Mouse (Mus musculus): ENCODE results near the gene Blnk.

The Blnk gene

DNA sequence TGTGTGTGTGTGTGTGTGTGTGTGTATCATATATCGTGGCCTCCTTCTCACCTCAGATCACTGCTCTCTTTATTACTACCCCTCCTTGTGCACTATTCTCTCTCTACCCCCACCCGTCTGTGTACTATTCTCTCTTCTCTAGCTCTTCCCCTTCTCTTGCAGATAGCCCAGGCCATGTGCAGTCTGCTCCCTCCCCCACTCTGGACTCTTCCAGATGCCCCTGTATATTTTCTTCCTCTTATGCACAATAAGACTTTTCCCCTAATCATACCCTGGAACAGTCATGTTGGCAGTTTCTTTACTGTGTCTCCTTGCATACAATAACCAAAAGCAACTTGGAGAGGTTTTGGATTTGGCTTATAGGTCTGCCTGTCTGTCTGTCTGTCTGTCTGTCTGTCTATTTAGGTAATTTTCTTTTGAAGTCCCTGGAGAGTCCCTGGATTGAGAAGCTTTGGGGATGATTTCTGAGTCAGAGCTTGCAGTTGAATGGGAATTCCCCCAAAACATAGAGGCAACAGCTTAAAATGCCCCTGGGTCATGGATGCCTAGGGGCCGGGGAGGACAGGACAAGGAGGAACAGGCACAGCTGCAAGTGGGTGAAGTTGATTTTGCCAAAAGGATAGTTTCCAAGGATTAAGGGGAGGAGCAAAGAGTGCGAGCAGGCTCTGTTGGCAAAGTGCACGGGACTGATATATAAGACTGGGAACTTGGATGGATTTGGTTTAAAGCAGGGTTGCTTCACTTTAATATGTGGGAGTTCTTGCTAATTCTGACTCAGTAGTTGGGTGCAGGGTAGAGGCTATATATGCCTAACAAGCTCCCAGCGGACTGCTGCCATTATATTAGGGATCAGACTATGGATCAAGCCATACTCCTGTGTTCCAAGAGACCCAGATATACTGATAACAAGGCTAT, 29.1 kb downstream of the Blnk start:
- DNase-seq (ENCODE audit: low spot score in 2 of 2), result no peak

GRCm38 (mm10) chr19:40964367-40964891, 29.9 kb downstream of the Blnk start:
- no peak for DNase-seq (ENCODE audit: low spot score in 2 of 2)

DNA sequence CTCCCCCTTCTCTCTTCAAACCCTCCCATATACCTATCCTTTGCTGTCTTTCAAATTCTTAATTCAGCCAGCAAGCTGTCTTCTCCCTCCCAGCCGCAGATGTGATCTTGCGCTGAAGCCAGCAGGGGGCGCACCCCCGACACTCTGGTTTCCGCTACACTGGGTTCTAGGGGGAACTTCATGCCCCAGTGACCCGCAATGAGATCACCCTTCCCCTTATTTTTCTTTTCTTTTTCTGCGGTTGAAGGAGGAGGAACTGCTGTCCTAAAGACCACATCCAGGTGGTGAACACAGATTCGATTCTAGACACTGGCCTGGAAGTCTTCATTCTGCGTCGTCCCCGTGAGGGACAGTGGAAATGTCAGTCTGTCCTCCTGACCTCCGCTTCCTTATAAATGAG, 31.3 kb downstream of the Blnk start:
- DNase-seq (ENCODE audit: low spot score in 2 of 2), result peak; percentile 83 to 93

DNA sequence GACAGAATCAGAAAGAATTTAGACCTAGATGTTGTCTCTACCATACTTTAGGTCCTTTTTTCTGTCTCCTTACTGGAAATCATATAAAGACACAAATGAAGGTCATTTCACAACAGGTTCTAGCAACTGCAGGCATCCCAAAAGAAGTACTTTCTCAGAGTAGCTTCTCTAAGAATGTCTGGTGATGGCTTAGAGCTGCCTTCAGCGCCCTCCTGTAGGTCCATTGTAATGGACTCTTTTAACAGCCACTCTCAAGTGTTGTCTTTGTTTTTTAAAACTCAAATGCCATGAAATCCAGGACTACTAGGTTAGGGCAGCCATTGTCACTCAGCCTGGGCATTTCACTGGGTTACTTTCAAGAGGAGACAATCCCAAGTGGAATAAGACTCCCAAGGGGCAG, 35.4 kb downstream of the Blnk start:
- DNase-seq (ENCODE audit: low spot score in 2 of 2), result no peak

DNA sequence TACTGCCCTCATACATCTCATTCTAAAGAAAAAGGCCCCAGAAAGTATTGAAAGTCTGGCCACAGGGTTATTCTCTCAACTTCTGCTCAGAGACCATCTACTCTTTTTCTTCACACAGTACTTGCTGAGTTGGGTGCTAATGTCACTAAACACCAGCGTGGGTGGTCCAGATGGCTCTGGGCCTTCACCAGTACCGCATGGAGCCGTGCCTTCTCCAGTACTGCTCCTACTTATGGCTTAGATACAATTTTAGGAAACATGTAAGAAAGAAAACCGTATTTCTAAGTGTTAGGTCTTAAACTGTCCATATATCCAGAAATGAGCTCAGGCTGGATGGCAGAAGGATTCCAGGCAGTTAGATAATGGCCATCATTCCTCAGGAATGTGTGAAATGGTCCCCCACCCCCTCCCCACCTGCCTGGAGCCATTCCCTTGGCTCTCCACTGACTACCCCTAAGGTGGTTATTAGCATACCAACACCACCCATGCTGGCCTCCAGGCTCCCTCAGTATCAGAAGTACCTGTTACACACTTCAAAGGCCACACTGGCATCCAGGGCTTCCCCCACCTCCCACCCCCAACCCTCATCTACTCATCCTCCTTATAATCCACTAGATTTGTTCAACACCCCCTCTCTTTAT, 47.3 kb downstream of the Blnk start:
- no peak for DNase-seq (ENCODE audit: low spot score in 2 of 2)

- no peak for DNase-seq (ENCODE audit: low spot score in 2 of 2)
Observed at GRCm38 (mm10) chr19:40943552-40943951, 50.8 kb downstream of the Blnk start.

GRCm38 (mm10) chr19:40936038-40936437, 58.3 kb downstream of the Blnk start:
- DNase-seq (ENCODE audit: low spot score in 2 of 2), result no peak

DNA sequence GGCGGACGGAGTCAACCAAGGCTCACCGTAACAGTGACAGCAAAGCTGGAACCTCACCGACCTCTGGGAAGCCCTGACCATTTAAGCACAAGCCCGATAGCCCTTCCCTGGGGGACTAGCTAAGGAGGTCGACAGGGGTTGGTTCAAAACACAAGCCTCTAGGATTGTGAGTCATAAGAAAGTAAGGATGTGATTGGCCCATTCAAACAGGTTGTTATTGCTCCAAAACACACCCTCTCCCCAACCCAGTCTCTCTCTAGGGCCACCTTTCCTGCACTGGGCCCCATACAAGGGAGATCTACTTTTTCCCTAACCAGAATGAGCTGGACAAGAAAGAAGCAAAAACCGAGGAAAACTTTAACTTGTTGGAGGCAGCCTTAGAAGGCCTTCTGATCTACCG, 59.0 kb downstream of the Blnk start:
- DNase-seq (ENCODE audit: low spot score in 2 of 2), result no peak

DNA sequence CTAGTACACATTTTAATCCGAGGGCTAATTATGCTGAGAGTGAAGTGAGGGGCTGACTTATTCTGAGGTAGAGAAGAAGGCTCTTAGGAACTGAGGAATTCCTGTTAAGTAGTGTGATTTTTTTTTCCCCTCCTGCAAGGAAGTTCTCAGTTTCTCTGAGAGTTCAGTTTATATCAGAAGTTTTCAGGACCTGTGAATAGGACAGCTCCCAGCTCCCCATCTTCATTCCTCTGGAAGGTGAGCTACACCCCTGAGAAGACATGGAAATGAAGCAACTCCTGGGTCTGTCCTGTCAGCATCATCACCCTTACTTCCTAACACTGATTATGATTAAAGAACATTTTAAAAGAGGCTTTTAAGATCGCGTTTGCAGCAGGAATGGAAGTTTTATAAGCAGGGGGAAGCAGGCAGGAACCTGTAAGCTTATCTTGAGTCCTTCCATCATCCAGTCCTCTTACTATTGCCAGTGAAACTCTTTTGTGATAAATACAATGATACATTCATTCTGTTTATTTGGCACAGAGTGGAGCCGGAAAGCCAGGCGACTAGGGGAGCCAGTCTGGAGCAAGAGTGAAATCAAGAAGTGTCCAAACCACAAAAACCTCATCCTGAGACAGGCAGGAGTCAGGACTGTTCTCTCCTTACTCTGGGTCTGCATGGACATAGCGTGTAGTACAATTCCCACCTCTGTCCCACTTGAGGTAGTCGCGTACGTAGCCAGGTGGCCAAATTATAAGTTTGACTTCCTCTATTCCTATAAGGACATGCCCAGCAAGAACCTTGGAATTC, 62.6 kb downstream of the Blnk start:
- peak in 1 of 2 experiments; percentile 43 for DNase-seq (ENCODE audit: low spot score in 2 of 2)

DNA sequence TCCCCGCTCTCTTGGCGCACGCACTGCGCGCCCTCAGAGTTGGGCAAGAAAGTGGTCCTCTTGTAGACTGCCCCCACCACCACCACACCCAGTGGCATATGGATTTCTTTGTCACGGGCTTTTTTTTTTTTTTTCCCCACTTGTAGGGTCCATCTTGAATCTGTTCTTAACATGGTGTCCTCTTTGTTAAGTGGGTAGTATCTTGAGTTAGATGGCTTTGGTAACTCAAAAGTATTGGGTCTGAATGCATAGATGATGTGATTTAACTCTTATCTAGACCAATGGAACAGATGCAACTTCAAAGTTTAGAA, 99.0 kb downstream of the Blnk start:
- no peak for DNase-seq (ENCODE audit: low spot score in 2 of 2)

- peak; percentile 79 to 90 for DNase-seq (ENCODE audit: low spot score in 2 of 2)
Observed at GRCm38 (mm10) chr19:40894519-40895392, 99.6 kb downstream of the Blnk start, which contains the start of gene Zfp518a. TSS of gene Zfp518a (plus strand) at chr19:40894705.

DNA sequence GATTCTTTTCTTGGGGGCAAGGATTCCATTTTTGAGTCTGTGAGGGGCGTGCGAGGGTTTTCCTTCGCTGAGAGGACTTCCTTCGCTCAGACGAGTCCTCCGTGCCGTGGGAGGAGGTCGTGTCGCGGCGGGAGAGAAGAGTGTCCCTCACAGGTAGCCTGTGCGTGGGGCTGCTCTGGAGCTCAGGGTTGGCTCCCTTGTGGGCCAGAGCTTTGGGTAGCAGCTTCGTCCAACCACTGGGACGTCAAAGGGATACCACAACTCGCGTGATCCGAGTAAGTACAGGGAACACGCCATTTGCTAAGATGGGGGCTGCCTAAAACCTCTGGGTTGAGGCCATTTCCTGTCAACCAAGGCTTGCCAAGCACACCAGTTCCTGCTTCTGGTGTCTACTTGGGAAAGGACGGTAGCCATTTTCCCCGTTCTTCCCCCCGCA, 100.2 kb downstream of the Blnk start:
- DNase-seq (ENCODE audit: low spot score in 2 of 2), result no peak

DNA sequence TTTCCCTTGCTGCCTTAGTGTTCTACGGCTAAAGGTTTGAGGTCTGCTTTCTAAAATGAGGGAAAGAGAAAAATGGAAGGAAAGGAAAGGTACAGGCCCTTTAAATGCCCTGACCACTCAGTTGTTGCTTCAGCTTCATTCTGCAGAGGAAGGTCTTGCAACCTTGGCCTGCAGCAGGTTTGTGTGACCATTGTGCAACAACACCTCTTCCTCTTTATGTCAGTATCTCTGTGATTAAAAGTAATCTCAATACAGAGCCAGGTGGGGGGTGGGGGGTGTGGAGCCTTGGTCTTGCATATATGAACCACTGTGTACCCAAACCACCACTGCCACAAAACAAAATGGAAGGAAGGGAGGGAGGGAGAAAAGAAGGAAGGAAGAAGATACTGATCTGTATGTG, 105.4 kb downstream of the Blnk start:
- no peak for DNase-seq (ENCODE audit: low spot score in 2 of 2)

DNA sequence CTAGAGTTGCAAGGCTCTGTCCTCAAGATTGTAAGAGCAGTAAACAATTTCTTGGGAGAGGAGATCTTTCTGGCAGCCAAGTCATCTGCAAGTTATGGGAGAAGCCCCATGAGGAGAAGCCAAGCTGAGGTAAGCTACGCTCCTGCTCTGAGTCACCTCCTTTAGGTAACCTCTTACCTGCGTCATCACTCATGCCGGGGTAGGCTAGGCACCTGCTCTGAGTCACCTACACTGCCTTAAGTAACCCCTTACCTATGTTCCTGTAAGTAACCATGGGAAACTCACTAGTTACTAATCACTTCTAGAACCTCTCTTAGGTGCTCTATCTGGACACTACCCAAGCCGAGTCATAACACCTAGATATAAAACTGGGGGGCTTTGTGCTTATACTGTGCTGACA, 112.6 kb downstream of the Blnk start:
- DNase-seq (ENCODE audit: low spot score in 2 of 2), result no peak
